Mouse (Mus musculus) forebrain, embryonic 10.5 days (tissue): ENCODE measurements around the gene Zic2. TPM values are rescaled to one million over a fixed set of nuclear protein-coding genes. Genes with fewer than 3 reads are reported as not detected.

Experiments used
- DNase-seq: peaks from one replicate; pipeline ENCODE4 v3.0.0-alpha.2; 2017; ENCODE audit warnings: low spot score; ENCODE audit errors: extremely low spot score
- H3K27ac ChIP-seq: fragments of 300-500 bp; sonication (generic); 2 replicates; pipeline ENCODE4 v1.5.1; 2016; ENCODE audit warnings: mild to moderate bottlenecking
- H3K27me3 ChIP-seq: fragments of 300-500 bp; sonication (generic); 2 replicates; pipeline ENCODE4 v1.6.1; 2016; ENCODE audit warnings: mild to moderate bottlenecking; ENCODE audit not compliant: poor library complexity, severe bottlenecking
- H3K36me3 ChIP-seq: fragments of 300-500 bp; sonication (generic); replicated peaks from 2 replicates; pipeline ENCODE4 v1.6.1; 2016; ENCODE audit warnings: mild to moderate bottlenecking, moderate library complexity
- H3K4me1 ChIP-seq: fragments of 300-500 bp; sonication (generic); 2 replicates; pipeline ENCODE4 v1.6.1; 2016
- H3K4me3 ChIP-seq: fragments of 300-500 bp; sonication (generic); 2 replicates; pipeline ENCODE4 v1.5.1; 2016; ENCODE audit warnings: mild to moderate bottlenecking, moderate library complexity
- H3K9me3 ChIP-seq: fragments of 300-500 bp; sonication (generic); 2 replicates; pipeline ENCODE4 v1.6.1; 2016; ENCODE audit warnings: mild to moderate bottlenecking, moderate library complexity
- WGBS: fragments of 180-500 bp; shearing (Covaris S2); methylation state at CpG from one replicate; pipeline ENCODE4 v1.1.7; 2016; 5-methylcytosine and 5-hydroxymethylcytosine counted together
- polyA plus RNA-seq: library from polyadenylated mRNA; unstranded; fragments of >200 nt; fragmentation: Nextera tagmentation; extraction: Ambion mirVana; gene quantifications from 2 replicates; pipeline ENCODE4 v1.2.1, GENCODE M21; 2016

Gene Zic2
- polyA plus RNA-seq, 1 experiment from 2014 or later: 7.0 TPM

GRCm38 (mm10) chr14:122474041-122474890 lies 969 bp upstream of the Zic2 start:
- WGBS: under 1% methylated on average over 57 of the region's 57 CpGs
- H3K4me1 ChIP-seq: peaks cover 80% of the 10 kb centered on the region

GRCm38 (mm10) chr14:122475557-122476040 lies 364 bp downstream of the Zic2 start:
- peaks cover 80% of the 10 kb centered on the region for H3K4me1 ChIP-seq

More at GRCm38 (mm10) chr14:122474041-122474890, 969 bp upstream of the Zic2 start:
- H3K4me3 ChIP-seq: peak overlapping the region; percentile 86
- DNase-seq: peak; percentile 94
- peak overlapping the region; percentile 99 for H3K27ac ChIP-seq
- H3K27me3 ChIP-seq: peaks cover 94% of the 10 kb centered on the region
- no peaks in the 10 kb centered on the region for H3K9me3 ChIP-seq
- H3K36me3 ChIP-seq: peaks cover 34% of the 10 kb centered on the region

GRCm38 (mm10) chr14:122476041-122476821 lies 996 bp downstream of the Zic2 start:
- Histone ChIP-seq H3K27me3 (peaks cover 86% of the 10 kb centered on the region), H3K9me3 (no peaks in the 10 kb centered on the region), H3K27ac (peak overlapping the region; percentile 99), H3K4me3 (peak overlapping the region; percentile 86), H3K36me3 (peaks cover 38% of the 10 kb centered on the region), H3K4me1 (peaks cover 80% of the 10 kb centered on the region)
- DNase-seq: peak; percentile 63
- under 1% methylated on average over 62 of the region's 62 CpGs for whole genome bisulfite sequencing

More at GRCm38 (mm10) chr14:122475557-122476040, 364 bp downstream of the Zic2 start:
- under 1% methylated on average over 65 of the region's 65 CpGs for WGBS
- DNase-seq: peak; percentile 60
- H3K9me3 ChIP-seq: no peaks in the 10 kb centered on the region
- H3K4me3 ChIP-seq: peak overlapping the region; percentile 86
- peaks cover 38% of the 10 kb centered on the region for H3K36me3 ChIP-seq
- peak overlapping the region; percentile 99 for H3K27ac ChIP-seq
- H3K27me3 ChIP-seq: peaks cover 86% of the 10 kb centered on the region

- peaks cover 38% of the 10 kb centered on the region for H3K36me3 ChIP-seq
- no peaks in the 10 kb centered on the region for H3K9me3 ChIP-seq
- H3K27ac ChIP-seq: peak overlapping the region; percentile 99
- WGBS: under 1% methylated on average over 18 of the region's 18 CpGs
- peaks cover 80% of the 10 kb centered on the region for H3K4me1 ChIP-seq
- H3K27me3 ChIP-seq: peaks cover 86% of the 10 kb centered on the region
- no peak for DNase-seq
- peak overlapping the region; percentile 86 for H3K4me3 ChIP-seq
These were observed 1.6 kb downstream of the Zic2 start for GRCm38 (mm10) chr14:122476822-122477215.

- Histone ChIP-seq H3K36me3 (peaks cover 38% of the 10 kb centered on the region), H3K27me3 (peaks cover 86% of the 10 kb centered on the region), H3K4me1 (peaks cover 81% of the 10 kb centered on the region), H3K27ac (peak overlapping the region; percentile 99), H3K9me3 (no peaks in the 10 kb centered on the region), H3K4me3 (peak overlapping the region; percentile 86)
- under 1% methylated on average over 20 of the region's 20 CpGs for WGBS
- peak; percentile 48 for DNase-seq
These were observed 2.0 kb downstream of the Zic2 start for GRCm38 (mm10) chr14:122477261-122477671.

- peaks cover 81% of the 10 kb centered on the region for H3K4me1 ChIP-seq
- peak; percentile 66 for DNase-seq
- peaks cover 38% of the 10 kb centered on the region for H3K36me3 ChIP-seq
- H3K27ac ChIP-seq: peak overlapping the region; percentile 99
- peaks cover 86% of the 10 kb centered on the region for H3K27me3 ChIP-seq
- WGBS: under 1% methylated on average over 9 of the region's 9 CpGs
- H3K9me3 ChIP-seq: no peaks in the 10 kb centered on the region
- peak overlapping the region; percentile 86 for H3K4me3 ChIP-seq
These were observed 2.8 kb downstream of the Zic2 start for GRCm38 (mm10) chr14:122477971-122478573.

GRCm38 (mm10) chr14:122478574-122479011 lies 3.4 kb downstream of the Zic2 start:
- Histone ChIP-seq H3K27me3 (peaks cover 86% of the 10 kb centered on the region), H3K4me1 (peaks cover 81% of the 10 kb centered on the region), H3K36me3 (peaks cover 38% of the 10 kb centered on the region), H3K9me3 (no peaks in the 10 kb centered on the region), H3K4me3 (peak overlapping the region; percentile 86), H3K27ac (peak overlapping the region; percentile 99)
- DNase-seq: peak; percentile 68
- WGBS: under 1% methylated on average over 22 of the region's 22 CpGs

GRCm38 (mm10) chr14:122479461-122480109 lies 4.3 kb downstream of the Zic2 start:
- peaks cover 38% of the 10 kb centered on the region for H3K36me3 ChIP-seq
- H3K27ac ChIP-seq: peak overlapping the region; percentile 99
- peak overlapping the region; percentile 86 for H3K4me3 ChIP-seq
- peak; percentile 18 for DNase-seq
- H3K4me1 ChIP-seq: peaks cover 81% of the 10 kb centered on the region
- H3K27me3 ChIP-seq: peaks cover 87% of the 10 kb centered on the region
- no peaks in the 10 kb centered on the region for H3K9me3 ChIP-seq
- 8% methylated on average over 17 of the region's 17 CpGs for WGBS

GRCm38 (mm10) chr14:122480355-122480754 lies 5.1 kb downstream of the Zic2 start:
- Histone ChIP-seq H3K27ac (peak overlapping the region; percentile 99), H3K9me3 (no peaks in the 10 kb centered on the region), H3K4me1 (peaks cover 82% of the 10 kb centered on the region), H3K36me3 (peaks cover 38% of the 10 kb centered on the region), H3K27me3 (peaks cover 87% of the 10 kb centered on the region), H3K4me3 (peak overlapping the region; percentile 86)
- 12% methylated on average over 2 of the region's 2 CpGs for WGBS
- DNase-seq: peak; percentile 24

- peak; percentile 55 for DNase-seq
- H3K4me3 ChIP-seq: peak overlapping the region; percentile 86
- peaks cover 81% of the 10 kb centered on the region for H3K4me1 ChIP-seq
- H3K36me3 ChIP-seq: peaks cover 33% of the 10 kb centered on the region
- WGBS: 3% methylated on average over 15 of the region's 15 CpGs
- peak overlapping the region; percentile 99 for H3K27ac ChIP-seq
- peaks cover 87% of the 10 kb centered on the region for H3K27me3 ChIP-seq
- no peaks in the 10 kb centered on the region for H3K9me3 ChIP-seq
These were observed 5.9 kb downstream of the Zic2 start for GRCm38 (mm10) chr14:122481181-122481580.

GRCm38 (mm10) chr14:122482081-122483023 lies 7.1 kb downstream of the Zic2 start:
- Histone ChIP-seq H3K9me3 (no peaks in the 10 kb centered on the region), H3K4me3 (peak overlapping the region; percentile 86), H3K27me3 (peaks cover 89% of the 10 kb centered on the region), H3K4me1 (peaks cover 80% of the 10 kb centered on the region), H3K36me3 (peaks cover 22% of the 10 kb centered on the region), H3K27ac (peak overlapping the region; percentile 99)
- under 1% methylated on average over 37 of the region's 38 CpGs for WGBS
- peak; percentile 71 for DNase-seq
